Mouse (Mus musculus): ENCODE measurements around the gene Hipk1.
"Not testable (repeated sequence)": the region's sequence is repeated elsewhere in the genome, so short reads cannot be mapped to it uniquely, and the experiment has no call there.

The Hipk1 gene

DNA sequence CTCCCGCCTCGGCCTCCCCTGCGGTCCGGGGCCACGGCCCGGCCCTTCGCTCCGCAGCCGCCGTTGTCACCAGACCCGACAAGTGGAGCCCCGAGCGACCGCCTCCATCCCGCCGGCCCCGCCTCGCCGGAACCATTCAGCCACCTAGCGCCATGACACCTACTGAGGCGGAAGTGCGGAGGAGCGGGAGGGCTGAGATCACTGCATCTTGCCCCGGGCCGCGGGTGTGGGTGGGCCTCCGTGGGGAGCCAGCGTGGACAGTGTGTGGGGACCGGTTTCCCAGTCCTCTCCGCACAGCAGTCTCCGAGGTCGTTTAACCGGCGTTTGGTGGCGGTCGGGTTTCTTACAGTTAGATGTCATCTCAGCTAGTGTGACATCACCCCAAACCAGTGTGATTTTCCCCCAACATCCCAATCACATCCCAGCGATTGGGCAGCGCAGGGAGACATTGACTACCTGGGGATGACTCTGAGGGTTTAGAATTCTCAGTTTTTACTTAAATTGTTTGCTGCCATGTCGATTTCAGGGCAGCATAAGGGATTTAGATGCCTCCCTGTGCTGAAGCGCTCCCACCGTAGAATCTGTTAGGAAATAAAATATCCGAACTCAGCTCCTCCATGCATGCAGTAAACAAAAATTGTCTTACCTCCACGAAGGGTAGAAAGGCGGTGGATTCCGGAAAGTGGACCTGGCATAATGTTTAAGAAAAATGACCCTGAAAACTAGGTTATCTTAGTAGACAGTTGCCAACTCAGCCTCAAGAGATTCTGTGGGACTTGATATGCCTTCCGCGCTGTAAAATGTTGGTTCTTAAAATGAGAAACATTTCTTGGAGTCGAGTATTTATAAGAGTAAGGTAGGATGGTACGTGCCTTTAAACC is at the start of gene Hipk1:
TSS of gene Hipk1 (minus strand) at position 334 of the 881 bp plus-strand sequence.
- DNase-seq (ENCODE audit: low spot score in 2 of 2): peak; percentile 89 to 95

DNA sequence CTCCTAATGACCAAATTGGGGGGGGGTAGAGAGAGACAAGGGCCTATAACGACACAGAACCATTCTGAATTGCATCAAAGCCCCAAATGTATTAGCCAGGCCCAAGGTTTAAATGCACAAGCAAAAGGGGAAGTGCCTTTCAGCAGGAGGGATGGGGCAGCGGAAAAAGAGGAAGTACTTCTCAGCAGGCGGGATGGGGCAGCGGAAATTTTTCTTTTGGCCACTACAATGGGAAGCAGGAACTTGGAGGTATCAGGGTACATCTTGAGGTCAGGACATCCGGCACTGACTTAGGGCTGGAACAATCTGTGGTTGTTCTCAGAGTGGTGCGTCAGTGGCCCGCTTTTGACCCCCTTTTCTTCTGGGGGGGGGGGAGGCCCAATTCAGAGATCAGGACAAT is 49.6 kb upstream of the Hipk1 start:
- DNase-seq (ENCODE audit: low spot score in 2 of 2): not testable (repeated sequence)

DNA sequence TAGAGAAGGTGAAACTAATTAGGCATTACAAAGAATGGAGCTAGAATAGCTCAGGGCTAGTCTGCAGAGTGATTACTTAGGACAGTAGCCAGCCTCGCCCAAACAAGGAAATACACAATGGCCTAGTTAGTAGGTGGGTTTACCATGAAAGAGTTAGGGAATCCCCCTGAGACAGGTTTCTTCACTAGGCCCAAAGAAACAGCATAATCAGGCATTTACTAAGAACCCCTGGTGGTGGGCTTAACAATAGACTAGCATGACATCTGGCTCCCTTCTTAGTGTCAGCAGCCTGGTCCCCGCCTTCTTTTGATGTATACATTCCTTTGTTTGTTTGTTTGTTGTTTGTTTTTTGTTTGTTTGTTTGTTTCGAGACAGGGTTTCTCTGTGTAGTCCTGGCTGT is 48.8 kb upstream of the Hipk1 start:
- not testable (repeated sequence) for DNase-seq (ENCODE audit: low spot score in 2 of 2)

DNA sequence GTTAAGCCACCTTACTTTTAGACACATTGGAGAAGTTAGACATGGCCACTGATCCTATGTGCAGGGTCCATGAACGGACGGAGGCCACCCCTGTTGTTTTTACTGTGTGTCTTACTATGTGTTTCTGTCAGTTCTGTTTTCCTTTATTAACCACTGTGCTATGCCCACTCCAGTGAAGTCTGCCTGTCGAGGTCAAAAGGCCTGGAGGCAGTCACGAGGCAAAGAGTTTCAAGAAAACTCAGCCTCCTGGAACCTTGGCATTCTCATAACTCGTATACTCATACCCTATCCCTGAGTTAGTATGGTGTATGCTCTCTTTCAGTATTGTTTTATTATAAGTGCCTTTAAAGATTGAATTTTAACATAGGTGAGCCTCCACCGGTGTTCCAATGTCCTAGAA is 48.3 kb upstream of the Hipk1 start:
- DNase-seq (ENCODE audit: low spot score in 2 of 2): no peak

DNA sequence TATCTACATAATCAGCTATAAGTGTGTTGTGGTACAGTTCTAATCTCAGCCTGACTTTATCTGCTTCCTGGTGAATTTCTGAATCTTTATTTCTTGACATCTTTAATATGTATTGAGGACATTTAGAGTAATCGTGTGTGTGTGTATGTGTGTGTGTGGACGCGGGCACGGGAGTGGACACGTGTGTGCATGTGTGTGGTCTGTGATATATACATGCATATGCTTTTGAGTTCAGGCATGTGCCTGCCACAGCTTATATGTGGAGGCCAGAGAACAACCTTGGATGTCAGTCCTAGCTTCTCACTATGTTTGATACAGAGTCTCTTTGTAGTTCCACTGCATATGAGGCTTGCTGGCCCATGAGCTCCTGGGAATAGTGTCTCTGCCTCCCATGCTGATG is 45.1 kb upstream of the Hipk1 start:
- DNase-seq (ENCODE audit: low spot score in 2 of 2): no peak

DNA sequence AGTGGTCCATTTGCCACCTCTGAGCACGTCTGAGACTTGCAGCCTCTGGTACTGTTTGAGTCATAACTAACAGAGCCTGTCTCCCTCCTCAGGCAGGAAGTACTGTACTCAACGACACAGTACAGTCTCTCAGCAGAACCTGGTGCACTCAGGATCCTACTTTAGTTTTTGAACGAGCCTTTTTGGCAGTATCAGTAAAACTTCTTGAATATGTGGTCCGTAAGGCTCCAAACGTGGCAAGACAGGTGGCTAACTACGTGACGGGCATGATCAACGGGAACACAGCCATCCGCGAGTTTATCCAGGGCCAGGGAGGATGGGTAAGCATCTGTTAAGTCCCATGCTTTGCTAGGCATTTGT is 44.6 kb upstream of the Hipk1 start:
- DNase-seq (ENCODE audit: low spot score in 2 of 2): no peak

DNA sequence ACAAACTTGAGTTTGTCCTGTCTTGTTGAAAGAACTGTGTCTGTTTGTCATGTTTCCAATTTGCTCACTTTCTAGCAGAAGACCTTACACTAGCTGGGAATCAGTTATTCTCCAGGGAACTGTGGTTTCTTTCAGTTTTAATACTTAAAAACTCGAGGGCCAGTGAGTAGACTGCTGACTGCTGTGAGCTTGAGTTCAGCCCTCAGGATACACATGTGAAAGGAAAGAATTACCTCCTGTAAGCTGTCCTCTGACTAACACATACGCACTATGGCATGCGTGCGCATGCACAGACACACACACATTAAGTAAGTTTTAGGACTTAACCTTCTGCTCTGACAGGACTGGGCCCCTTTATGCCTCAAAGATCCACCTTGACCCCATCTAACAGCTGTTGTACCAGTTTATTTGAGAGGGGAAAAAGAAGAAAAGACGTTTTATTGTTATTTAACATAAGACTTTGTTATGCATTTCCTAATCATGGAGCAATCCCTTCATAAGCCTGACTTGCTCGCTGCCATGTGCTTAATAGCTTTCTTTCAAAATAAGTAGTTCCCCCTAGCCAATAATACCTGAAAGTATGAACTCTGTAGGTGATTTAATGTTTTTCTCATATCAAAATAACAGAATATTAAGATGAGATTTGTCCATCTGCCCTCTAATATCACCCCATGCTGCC is 44.0 kb upstream of the Hipk1 start:
- no peak for DNase-seq (ENCODE audit: low spot score in 2 of 2)

DNA sequence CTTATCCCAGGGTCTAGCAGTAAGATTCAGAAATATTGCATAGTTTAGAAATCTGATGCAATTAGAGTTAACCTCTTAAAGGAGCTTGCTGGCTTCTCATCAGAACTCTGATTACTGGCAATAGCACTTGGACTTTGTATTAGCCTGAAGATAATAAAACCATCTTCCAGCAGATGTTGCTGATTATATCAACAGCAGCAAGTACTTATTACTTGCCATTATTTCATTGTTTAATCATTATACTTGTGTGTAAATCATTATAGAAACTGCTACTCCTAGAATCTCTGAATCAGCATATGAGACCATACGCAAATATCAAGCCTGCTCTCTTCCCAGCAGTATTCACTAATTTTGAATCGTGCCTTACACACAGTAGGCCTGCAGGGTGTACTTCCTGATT is 42.6 kb upstream of the Hipk1 start:
- DNase-seq (ENCODE audit: low spot score in 2 of 2): no peak

DNA sequence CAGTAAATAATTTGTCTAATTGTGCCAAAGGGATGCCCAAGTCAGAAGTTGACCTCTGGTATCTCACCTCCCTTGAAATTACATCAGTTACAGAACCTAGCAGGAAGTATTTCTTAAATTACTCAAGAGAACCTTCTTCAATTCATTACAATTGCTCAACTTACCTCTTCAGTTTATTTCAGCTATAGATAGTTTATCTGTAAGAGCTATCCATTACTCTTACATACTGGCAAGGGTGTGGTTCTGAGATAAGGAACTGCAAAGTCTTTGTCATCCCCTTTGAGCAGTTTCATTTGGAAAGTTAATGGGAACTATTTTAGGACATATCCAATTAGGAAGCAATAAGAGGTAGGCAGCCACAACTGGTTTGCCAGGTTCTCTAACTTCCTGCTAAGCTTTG is 41.1 kb upstream of the Hipk1 start, which contains the start of gene Bcl2l15:
TSS of gene Bcl2l15 (plus strand) at position 176 of the 400 bp plus-strand sequence.
- no peak for DNase-seq (ENCODE audit: low spot score in 2 of 2)

DNA sequence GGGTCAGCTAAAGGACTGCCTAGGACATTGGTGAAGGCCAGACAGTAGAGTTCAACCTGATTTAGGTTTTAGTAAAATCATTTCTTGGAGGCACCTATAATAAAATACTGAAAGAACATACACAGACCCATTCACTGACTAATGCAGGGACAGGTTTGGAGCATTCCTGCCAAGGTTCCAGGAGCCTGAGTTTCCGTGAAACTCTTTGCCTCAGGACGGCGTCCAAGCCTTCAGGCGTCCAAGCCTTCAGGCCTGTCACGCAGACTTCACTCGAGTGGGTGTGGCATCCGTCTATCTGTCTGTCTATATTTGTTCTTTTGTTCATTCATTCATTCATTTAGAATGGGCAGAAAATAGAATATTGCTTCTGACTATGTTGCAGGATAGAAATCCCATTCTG is 39.8 kb upstream of the Hipk1 start:
- DNase-seq (ENCODE audit: low spot score in 2 of 2): no peak

DNA sequence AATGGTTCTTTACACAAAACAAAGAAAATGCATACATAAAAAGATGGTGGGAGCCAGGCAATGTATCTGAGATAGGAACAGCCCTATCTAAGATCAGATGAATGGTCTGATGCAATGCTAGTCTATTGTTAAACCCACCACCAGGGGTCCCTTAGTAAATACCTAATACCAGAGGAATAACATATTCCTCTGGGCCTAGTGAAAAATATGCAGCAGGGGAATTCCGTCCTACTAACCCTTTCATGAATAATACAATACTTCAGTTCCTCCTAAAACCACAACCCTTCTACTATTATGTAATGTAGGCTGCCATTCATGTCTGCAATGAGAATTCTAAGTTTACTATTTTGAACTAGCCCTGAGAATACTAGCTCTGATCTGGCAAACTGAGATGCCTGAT is 39.3 kb upstream of the Hipk1 start:
- not testable (repeated sequence) for DNase-seq (ENCODE audit: low spot score in 2 of 2)

DNA sequence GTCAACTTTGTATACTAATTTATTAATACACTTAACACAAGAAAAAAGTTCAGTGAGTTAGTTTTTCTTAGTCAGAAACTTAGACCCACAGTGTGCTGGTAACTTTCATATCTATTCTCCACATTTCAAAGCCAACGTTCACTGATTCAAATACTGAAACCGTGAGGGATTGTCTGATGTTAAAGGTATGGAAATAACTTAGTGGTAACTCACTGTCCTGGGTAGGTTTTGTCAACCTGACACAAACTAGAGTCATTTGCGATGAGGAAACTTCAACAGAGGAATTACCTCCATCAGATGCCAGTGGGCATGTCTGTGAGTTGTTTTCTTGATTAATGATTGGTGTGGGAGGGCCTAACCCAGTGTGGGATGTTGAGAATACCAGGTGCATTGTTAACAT is 37.7 kb upstream of the Hipk1 start:
- no peak for DNase-seq (ENCODE audit: low spot score in 2 of 2)

DNA sequence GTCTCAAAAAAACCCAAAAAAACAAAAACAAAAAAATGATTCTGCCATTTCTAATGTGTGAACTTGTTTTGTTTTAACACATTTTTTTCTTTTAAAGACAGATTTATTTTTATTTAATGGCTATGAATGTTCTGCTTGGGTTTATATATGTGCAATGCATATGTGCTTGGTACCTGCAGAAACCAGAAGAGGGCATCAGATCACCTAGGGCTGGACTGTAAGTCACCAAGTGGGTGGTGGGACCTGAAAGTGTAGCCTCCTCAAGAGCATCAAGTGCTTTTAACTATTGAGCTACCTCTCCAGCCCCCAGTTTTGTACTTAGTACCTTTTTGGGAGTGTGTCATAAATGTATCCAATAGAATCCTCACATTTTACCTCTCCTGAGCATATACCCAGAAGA is 36.2 kb upstream of the Hipk1 start:
- DNase-seq (ENCODE audit: low spot score in 2 of 2): no peak

DNA sequence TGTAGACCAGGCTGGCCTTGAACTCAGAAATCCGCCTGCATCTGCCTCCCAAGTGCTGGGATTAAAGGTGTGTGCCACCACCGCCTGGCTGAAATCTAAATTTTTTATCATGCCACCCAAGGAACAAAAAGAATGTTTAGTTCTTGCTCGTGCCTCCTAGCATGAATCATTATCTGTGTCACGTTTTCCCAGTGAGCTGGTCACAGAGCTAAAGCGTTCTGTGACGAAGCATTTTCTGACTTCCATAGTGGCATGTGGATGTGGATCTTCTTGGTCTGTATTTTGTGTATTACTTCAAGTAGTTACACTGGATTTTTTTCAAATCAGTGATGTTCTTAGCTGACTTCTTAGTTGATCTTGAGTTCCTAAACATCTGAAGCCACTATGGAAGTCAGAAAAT is 19.6 kb upstream of the Hipk1 start:
- DNase-seq (ENCODE audit: low spot score in 2 of 2): no peak

DNA sequence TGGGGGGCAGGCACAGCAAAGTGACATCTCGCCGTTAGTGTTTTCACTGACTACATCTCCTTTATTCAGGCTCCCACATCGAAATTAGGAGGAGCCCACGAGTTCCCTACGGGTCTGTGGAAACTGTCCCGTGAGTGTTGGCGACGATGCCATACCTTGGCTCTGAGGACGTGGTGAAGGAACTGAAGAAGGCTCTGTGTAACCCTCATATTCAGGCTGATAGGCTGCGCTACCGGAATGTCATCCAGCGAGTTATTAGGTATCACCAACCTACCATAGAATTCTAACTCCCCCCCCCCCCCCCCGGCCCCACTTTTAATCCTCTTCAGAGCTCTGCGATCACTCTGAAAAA is 18.4 kb upstream of the Hipk1 start:
- DNase-seq (ENCODE audit: low spot score in 2 of 2): no peak

DNA sequence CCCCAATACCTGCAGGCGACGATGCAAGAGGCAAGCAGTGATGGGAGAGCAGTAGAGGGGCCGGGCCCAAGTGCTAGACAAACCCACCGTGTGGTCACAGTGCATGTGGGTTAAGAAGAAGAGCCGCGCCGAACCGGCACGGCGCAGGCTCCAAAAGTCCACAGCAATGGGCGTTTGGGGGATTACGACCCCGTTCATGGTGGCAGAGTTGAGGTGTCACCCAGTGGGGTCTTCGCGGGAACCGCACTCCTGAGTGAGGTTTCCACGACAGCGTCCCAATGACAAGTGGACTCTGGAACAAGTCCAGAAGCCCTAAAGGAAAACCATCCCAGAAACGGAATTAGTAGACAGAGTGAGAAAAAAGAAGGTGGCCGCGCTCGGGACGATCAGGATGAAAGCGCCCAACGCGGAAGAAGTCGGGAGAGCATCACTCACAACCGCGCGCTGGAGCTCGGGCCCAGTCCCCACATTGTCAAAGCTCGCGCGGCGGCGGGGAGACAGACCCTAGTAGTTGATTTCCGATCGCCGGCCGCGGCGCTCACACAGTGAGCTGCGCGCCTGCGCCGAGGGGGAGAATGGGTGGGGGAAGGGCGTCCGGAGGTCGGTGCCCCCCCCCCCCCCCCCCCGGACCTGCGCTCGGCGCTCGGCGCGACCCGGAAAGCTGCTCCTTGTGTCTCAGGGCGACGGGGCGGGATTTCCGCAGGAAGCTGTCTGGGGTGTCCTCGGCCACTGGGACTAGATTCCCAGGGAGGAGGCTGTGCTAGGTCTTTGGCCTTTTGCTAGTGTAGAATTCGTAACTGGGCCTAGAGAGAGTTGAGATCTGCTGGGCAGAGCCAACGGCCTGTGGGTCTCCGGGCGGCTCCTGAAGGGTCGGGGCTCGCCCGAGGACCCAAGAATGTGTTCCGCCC is 17.8 kb upstream of the Hipk1 start, which contains the start of the genes Dclre1b, Ap4b1 and Gm43064:
TSS of gene Dclre1b (minus strand) at position 554 of the 908 bp plus-strand sequence.
TSS of gene Ap4b1 (plus strand) at position 630 of the 908 bp plus-strand sequence.
TSS of gene Gm43064 (plus strand) at position 683 of the 908 bp plus-strand sequence.
- DNase-seq (ENCODE audit: low spot score in 2 of 2): peak; percentile 77 to 86

DNA sequence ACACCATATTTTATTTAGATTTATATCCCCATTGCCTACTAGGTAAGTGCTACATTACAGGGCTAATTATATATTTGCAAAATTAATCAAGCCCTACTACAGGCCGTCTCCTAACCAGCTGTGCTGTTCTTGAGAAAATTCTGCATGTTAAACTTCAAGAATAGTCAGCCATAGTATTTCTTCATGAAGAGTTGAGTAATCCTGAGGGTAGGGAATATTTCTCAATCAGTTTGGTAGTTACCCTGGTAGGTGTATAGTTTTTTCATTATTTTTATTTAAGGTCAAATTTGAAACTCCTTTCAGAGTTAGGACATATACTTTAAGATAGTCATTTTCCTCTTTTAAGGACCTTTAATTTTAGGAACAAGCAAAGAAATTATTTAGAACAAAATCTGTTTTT is 14.3 kb upstream of the Hipk1 start:
- DNase-seq (ENCODE audit: low spot score in 2 of 2): no peak

DNA sequence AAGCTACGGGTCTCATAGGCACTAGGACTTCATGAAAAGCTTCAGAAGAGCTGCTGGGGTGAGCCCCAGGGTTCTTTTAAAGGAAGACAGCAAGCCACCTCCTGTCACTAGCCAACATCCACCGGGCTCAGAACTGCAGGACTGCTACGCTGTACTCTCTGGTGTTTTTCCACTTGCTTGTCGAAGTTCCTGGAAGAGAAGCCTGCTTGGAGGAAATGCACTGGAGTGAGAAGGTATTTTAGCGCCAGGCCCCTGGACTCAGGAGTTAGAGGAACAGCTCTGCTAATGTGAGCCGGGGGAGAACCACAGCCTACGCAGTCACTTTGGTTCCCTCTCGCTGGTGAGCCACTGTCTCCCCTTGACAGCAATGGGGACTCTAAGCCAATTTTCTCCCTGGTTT is 11.5 kb upstream of the Hipk1 start:
- no peak for DNase-seq (ENCODE audit: low spot score in 2 of 2)

DNA sequence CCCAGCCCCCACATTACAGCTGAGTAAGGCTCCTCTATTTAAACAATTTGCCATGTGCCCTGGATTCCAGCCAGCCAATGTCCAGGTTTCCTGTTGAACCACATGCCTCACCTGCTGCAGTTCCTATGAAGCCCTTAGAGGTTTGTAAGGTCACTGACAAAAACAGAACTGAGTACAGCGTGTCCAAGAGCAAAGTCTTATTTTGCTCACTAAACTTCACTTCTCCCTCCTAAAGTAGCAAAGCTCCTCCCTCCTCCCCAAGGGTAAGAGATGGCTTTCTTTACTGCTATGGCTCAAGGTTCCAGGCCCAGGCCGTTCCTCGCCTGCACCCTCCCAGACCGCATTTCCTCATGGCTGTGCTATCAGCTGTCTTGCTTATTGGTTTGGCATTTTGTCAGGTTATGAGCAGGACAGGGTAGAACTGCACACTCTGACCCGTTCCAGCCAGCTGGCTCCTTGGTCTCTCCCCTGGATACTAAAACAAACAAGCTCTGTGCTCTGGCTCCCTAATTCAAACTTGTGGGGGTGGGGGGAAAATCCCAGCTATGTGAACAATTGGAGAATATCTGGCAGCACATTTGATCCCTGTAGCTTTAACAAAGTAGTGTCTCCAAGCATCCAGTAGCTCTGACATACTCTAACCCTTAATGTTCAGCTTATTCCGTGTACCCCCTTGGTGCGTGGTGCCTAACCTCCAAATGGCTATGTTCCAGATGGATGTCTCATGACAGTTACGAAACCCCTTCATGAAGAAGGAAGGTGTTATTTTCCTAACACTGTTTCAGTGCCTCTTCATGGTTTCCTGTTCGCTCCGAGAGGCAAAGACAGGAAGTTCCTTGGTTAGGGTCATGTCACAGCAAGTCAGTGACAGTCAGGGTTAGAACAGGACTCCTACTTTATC is 10.5 kb upstream of the Hipk1 start:
- peak; percentile 67 to 86 for DNase-seq (ENCODE audit: low spot score in 2 of 2)

DNA sequence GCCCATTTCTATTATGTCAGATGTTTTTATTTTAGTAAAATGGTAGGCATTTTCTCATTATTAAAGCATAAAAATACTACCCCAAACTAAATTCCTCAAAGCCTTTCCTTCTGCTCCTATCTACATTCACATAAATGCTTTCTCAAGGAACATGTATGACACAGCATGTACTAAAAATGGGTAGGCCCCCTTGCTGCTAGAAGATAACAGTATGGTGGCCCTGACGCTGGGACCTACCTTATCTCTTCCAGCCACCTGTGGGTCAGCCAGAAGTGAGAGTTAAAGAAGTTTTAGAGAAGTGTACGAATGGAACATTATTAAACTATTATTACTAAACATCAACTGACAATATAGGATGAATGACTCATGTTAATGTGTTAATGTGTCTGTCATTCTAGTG is 8.1 kb upstream of the Hipk1 start:
- no peak for DNase-seq (ENCODE audit: low spot score in 2 of 2)

DNA sequence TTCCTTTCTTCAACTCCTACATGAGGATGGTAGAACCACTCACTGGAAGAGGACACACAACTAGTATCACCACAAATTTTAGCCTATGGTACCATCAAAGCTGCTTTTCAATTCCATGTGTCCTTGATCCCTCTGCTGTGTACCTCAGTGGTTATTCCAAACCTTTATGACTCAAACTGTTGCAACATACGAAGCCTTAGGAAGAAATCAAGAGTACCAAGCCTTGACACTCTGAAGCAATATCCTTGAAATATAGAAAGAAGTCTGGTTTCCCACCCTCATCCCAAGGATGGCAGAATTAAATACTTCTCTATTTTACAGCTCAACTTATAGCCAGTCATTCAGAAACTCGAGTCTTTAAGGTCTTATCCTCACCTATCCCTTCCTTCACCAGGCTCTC is 5.0 kb upstream of the Hipk1 start:
- DNase-seq (ENCODE audit: low spot score in 2 of 2): no peak

All from urinary bladder, postnatal 36 days (tissue).